Mouse (Mus musculus): ENCODE data around the gene Ppp3cb. TPM values are rescaled to one million over a fixed set of nuclear protein-coding genes. Genes with fewer than 3 reads are reported as not detected.

The Ppp3cb gene
- total RNA-seq, 4 experiments from 2014 or later, result 187 to 242 (median 207) TPM

- peak in 1 of 2 experiments; percentile 19 for DNase-seq (ENCODE audit: low spot score in 2 of 2)
Measured at GRCm38 (mm10) chr14:20481211-20481610, 65.2 kb downstream of the Ppp3cb start.

GRCm38 (mm10) chr14:20480195-20480579, 66.2 kb downstream of the Ppp3cb start:
- no peak for DNase-seq (ENCODE audit: low spot score in 2 of 2)

DNA sequence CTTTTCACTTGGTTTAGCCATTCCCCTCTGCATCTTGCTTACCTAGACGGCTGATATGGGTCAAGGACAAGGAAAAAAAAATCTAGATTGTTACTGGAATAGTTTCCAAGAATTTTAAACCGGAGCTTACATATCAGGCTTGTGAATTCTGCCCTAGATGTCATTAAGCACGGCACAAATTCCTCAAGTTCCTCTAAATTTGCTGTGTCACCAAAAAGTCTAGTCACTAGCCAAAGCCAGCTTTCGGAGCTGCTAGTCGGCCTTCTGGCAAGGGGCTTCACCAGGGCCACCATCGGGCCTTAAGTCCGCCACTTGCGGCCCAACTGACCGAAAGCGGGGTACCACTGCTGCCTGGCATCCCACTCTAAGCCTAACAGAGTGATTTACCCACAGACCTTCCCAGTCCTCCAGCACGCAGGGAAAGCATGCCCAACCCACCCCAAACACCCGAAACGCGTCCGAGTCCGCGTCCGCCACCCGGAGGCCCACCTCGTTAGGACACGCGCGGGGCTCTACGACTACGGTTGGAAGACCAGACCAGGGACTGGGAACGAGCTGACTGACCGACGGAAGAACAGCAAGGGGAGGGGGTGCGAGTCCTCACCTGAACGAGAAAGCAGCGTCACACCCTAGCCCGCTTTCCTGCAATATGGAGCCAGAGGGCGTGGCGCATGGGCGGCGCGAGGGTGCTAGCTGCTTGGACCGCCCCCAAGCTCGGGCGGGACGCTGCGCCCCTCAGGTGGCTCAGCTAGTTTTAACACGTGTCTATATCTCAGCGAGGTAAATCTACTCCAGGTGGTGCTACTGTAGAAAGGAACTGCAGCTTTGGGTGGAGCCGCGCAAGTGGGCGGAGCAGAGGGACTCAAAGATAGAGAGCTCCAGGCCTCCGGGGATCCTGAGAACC, 66.8 kb downstream of the Ppp3cb start, which contains the start of gene Anxa7:
Gene Anxa7 (minus strand): TSS at position 843 of the 904 bp plus-strand sequence.
- peak; percentile 67 to 73 for DNase-seq (ENCODE audit: low spot score in 2 of 2)

GRCm38 (mm10) chr14:20478801-20479200, 67.6 kb downstream of the Ppp3cb start:
- DNase-seq (ENCODE audit: low spot score in 2 of 2), result peak in 1 of 2 experiments; percentile 20

DNA sequence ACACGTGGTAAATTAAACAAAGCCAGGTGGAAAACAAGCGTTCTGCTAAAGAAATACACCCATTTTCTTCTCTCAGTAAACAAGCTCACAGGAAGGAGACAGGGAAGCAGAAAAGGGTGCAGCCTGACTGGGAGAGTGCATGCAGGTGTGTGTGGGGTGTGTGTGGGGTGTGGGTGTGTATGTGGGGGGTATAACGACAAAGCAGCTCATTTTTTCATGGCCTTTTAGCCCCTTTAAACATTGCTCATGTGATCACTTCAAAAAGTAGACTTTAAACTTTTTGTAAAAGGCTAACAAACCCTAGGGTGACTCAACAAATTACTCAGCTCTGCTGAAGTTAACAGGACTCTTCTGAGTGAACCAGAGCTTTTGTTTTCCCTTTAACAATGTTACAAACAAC, 68.0 kb downstream of the Ppp3cb start:
- no peak for DNase-seq (ENCODE audit: low spot score in 2 of 2)

GRCm38 (mm10) chr14:20477261-20478025, 68.9 kb downstream of the Ppp3cb start:
- DNase-seq (ENCODE audit: low spot score in 2 of 2), result no peak

GRCm38 (mm10) chr14:20460216-20460615, 86.2 kb downstream of the Ppp3cb start:
- DNase-seq (ENCODE audit: low spot score in 2 of 2), result no peak

DNA sequence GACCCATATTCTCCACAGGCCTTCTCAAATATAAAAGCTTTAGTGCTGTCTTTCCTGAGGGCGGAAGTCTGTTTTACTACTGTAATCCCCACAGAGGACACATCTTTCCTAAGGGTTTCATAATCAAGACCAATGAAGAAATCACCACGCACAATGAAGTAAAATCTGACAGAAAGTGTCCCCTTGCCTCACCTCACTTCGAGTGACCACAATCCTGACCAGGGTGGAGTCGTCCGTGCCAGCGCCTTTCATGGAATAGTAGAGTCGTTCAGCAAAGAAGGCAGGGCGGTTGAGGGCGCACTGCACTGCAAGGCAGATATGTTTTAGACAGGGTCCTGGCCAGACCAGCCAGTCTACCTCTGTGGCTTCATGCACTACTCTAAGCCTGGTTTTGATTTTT, 88.0 kb downstream of the Ppp3cb start:
- no peak for DNase-seq (ENCODE audit: low spot score in 2 of 2)

DNA sequence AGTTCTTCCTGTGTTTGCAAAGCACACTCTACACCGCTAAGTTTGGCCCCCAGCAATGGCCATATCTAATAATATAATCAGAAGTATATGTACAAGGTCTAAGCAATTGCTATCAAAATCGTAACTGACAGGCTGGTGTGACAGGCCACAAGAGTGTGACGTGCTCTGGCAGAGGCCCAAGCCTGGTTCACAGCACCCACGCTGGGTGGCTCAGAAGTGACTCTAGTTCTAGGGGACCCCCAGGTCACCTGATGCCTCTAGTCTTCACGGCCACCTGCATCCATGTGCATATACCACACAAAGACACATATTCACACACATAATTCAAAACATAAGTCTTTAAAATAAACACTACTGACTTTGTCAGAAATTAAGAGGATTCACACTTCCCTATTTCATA, 93.4 kb downstream of the Ppp3cb start:
- no peak for DNase-seq (ENCODE audit: low spot score in 2 of 2)

DNA sequence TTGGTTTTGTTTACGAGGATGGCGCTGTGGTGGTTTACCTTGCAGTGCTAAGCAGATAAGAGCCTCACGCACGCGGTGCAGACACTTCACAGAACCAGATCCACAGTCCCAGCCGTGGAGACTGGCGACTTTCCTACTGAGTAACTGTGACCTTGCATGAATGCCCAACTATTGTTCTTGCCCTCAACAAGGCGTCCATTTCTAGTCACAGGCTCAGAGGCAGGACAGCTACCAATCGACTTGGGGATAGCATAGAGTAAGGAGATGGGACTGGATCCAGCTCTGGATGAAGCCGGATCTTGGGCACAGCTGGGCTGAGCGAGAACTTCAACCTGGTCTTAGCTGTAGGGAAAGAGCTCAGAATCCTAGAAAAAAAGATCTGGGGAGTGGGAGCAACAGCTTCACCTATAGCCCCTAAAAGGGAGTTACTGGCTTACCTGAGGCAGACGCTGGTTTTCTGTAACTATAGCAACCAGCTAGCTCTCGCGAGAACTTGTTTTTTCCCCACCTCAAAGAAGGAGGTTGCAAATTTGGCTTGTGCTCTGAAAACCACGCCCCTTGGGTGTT, 94.5 kb downstream of the Ppp3cb start, which contains the start of gene Cfap70:
Gene Cfap70 (minus strand): TSS at position 462 of the 567 bp plus-strand sequence.
- DNase-seq (ENCODE audit: low spot score in 2 of 2), result peak; percentile 15 to 22

- no peak for DNase-seq (ENCODE audit: low spot score in 2 of 2)
Measured at GRCm38 (mm10) chr14:20451302-20451701, 95.1 kb downstream of the Ppp3cb start.

Other genes with a start within 250 kb of the Ppp3cb start
- gene Ecd, start 198.5 kb downstream of the Ppp3cb start, total RNA-seq (2022), result 10 to 100 TPM; 35.1 to 40.1 (median 37.5) TPM
- gene Fam149b, start 198.4 kb downstream of the Ppp3cb start, total RNA-seq (2022), result 10 to 100 TPM; 18.9 to 22.9 (median 21.4) TPM
- gene Dnajc9, start 157.7 kb downstream of the Ppp3cb start, total RNA-seq (2022), result 10 to 100 TPM in 3 of 4 experiments, 1 to 10 TPM in 1; 8.8 to 12.0 (median 11.3) TPM
- gene Mrps16, start 152.9 kb downstream of the Ppp3cb start, total RNA-seq (2022), result 10 to 100 TPM; 50.4 to 57.5 (median 51.0) TPM
- under 1 TPM; 0.11 to 0.29 (median 0.21) TPM for gene Cfap70, start 94.3 kb downstream of the Ppp3cb start, total RNA-seq (2022)
- gene Anxa7, start 66.4 kb downstream of the Ppp3cb start, total RNA-seq (2022), result 10 to 100 TPM; 50.9 to 69.9 (median 56.2) TPM
- 100 to 1,000 TPM; 250 to 371 (median 286) TPM for gene Mss51, start 49.7 kb downstream of the Ppp3cb start, total RNA-seq (2022)
- 1 to 10 TPM; 2.4 to 6.4 (median 3.8) TPM for gene Usp54, start 94.5 kb upstream of the Ppp3cb start, total RNA-seq (2022)
- 1,000 to 10,000 TPM; 3,090 to 3,449 (median 3,228) TPM for gene Myoz1, start 110.0 kb upstream of the Ppp3cb start, total RNA-seq (2022)
- gene Synpo2l, start 121.8 kb upstream of the Ppp3cb start, total RNA-seq (2022), result 100 to 1,000 TPM; 153 to 168 (median 158) TPM
- 10 to 100 TPM; 64.6 to 79.3 (median 71.4) TPM for gene Sec24c, start 127.7 kb upstream of the Ppp3cb start, total RNA-seq (2022)
- gene Fut11, start 148.4 kb upstream of the Ppp3cb start, total RNA-seq (2022), result 1 to 10 TPM; 1.3 to 2.0 (median 1.5) TPM
- gene Chchd1, start 156.4 kb upstream of the Ppp3cb start, total RNA-seq (2022), result 100 to 1,000 TPM; 122 to 140 (median 126) TPM
- gene Zswim8, start 161.0 kb upstream of the Ppp3cb start, total RNA-seq (2022), result 10 to 100 TPM; 24.2 to 32.0 (median 26.4) TPM
- 1 to 10 TPM; 4.6 to 9.3 (median 6.6) TPM for gene Ndst2, start 188.0 kb upstream of the Ppp3cb start, total RNA-seq (2022)
- gene Camk2g, start 247.5 kb upstream of the Ppp3cb start, total RNA-seq (2022), result 100 to 1,000 TPM; 187 to 196 (median 195) TPM

Data from gastrocnemius, adult 8-10 months (tissue).